Mouse (Mus musculus) urinary bladder, postnatal 4 days (tissue): Measurements from ENCODE around the gene Fdx1.

Experiments
- DNase-seq, 2 experiments: peaks; one replicate each; pipeline ENCODE4 v3.0.0; 2021 to 2022; ENCODE audit warnings: low spot score in 2 of 2

Gene Fdx1

DNA sequence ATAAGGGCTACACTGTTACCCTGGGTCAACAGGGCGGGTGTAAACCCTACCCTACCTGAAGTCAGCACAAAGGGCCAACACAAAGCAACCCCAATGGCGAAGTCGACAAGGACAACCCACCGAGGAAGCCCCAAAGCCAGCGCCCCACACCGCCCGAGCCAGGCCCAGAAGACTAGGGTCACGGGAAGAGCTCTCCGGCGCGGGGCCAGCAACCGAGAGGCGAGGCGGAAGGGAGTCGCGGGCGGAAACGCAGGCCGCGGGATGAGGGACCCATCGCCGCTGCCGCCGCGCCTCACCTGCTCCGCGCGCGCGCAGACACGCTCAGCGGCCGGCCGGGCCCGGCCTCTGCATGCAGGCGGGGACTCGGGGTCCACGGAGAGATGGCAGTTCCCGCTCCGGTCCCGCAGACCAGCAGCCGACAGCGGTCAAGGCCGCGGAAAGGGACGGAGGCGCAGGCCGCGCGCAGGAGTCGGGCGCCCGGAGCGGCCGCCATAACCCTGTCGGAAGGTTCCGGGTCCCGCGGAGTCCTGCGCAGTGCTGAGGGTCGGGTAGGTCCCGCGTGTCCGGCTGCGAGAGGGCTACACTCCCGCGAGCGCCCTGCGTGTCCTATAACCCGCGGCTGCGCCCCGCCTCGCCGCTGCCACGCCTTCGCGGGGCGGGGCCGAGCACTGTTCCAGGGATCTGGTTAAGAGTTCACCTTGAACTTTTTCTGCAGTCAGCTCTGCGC is at the start of gene Fdx1:
TSS of gene Fdx1 (minus strand) at position 582 of the 727 bp plus-strand sequence.
- peak; percentile 80 to 81 for DNase-seq

GRCm38 (mm10) chr9:52012781-52013436 is 49.6 kb upstream of the Fdx1 start:
- DNase-seq, result no peak

DNA sequence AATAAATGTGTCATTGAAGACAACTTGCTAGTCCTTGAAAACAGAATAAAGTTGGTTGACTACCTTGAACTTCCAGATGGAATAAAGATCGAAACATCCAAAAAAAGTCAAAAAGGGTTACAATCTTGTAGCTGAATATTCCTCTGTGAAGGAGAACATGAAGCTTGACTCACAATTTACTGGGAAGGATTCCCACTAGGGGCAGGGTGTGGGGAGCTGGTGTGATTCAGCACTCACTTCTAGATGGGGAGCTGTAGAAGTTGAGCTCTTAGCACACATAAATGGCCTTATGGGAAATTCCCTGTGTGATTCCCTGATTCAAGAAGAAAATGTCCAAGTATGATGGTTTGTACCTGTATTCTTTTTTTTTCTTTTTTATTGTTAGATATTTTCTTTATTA is 49.0 kb upstream of the Fdx1 start:
- DNase-seq, result no peak

DNA sequence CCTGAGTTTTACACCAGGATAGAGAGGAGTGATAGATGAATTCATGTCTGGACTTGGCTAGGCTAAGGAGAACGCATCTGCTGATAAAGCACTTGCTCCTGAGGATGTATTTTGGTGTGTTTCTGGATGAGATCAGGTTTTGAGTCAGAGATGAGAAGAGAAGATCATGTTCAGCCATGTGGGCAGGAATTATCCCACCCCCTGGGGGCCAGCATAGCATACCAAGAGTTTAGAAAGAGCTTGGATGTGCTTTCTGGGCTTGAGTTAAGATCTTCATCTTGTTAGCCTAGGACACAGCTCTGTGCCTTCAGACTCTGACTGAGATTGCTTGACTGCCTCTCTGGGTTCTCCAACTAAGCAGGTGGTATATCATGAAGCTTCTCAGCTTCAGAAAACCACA is 45.2 kb upstream of the Fdx1 start:
- no peak for DNase-seq

GRCm38 (mm10) chr9:52007341-52007740 is 44.0 kb upstream of the Fdx1 start:
- no peak for DNase-seq

DNA sequence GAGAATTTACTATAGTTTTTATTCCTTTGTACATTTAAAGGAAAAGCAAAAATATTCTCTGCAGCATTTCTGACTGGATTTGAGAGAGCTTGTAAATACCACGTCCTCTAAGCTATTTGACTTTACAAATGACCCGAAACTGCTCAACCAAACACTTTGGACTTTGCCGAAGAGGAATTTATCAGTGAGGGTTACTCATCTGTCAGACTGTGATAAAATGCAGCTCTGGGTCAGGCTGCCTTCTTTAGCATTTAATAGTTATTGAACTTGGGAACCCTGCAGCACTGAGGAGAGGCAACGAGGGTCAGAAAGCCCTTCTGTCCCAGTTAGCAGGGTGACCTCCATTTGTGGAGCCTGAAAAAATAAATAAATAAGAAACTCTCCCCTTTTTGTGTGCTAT is 40.1 kb upstream of the Fdx1 start:
- DNase-seq, result no peak

DNA sequence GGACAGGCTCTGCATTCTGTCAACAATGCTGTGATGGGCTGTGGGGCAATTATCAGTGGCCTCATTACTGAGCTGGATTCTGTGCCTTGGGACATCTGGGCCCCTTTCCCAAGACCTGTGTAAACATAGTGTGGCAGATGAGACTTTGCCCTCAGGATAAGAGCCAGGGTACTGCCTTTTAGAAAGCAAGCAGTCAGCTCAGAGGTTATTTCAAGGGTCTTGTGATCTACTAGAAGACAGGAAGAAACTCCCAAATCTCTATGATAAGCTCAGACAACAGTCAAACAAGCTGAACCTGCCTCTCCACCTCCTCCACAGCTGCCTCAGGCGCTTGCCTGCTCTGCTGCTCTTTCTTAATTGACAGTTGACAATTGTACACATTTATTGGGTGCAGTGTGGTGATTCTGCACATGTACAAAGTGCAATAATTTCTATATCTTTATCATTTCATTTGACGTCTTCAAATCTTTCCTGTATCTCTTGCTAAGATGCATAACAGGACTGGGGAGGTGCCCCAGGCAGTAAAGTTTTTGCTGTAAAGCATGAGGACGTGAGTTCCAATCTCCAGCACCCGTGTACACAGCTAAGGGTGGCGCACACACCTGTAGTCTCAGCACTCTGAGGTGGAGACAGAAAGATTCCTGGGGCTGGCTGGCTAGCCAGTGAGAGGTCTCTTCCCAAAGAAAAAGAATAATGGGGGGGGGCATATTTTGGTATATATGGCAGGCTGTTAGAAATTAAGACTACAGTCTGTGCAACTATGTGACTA is 32.2 kb upstream of the Fdx1 start:
- no peak for DNase-seq

DNA sequence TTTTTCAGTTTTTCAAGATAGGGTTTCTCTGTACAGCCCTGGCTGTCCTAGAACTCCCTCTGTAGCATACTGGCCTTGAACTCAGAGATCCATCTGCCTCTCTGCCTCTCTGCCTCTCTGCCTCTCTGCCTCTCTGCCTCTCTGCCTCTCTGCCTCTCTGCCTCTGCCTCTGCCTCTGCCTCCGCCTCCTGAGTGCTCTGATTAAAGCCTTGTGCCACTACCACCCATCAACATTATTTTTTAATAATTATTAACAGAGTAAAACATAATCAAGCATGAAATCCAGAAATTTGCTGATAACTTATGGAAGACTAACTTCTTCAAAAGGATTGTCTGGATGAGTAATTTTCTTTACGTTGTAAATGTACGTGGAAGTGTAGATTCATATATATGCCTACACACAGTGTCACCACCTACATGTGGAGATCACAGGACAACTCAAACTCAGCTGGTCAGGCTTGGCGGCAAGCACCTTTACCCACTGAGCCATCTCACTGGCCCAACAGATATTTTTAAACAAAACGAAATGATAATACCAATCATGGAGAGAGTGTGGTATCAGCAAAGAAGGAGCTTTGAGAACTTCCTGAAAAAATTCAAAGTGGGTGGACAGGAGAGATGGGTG is 31.4 kb upstream of the Fdx1 start:
- DNase-seq, result no peak

DNA sequence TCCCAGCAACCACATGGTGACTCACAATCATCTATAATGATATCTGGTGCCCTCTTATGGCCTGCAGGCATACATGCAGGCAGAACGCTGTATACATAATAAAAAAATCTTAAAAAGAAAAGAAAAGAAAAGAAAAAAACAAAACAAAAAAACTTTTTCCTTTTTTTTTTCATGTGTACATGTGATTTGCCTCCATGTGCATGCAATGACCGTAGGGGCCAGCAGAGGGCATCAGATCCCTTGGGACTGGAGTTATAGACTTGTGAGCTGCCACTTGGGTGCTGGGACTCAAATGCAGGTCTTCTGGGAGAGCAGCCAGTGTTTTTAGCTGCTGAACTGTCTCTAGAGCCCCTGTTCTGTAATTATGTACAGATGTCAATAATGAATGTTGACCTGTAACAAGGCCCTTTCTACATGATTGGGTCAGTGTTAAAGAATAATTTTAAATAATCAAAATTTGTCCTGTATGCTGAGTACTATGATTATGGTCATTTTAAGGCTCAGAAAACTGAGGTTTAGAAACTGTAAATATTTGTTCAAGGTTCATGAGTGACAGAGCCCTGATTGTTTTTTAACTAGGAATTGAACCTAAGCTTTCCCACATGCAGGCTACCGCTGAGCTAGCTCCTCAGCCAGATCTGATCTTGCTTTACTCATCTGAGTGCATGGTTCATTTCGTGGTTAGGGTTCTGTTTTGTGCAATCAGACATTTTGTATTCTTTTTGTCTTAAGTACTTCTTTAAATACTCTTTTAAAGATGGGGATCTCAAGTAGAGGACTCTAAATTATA is 30.3 kb upstream of the Fdx1 start:
- no peak for DNase-seq

DNA sequence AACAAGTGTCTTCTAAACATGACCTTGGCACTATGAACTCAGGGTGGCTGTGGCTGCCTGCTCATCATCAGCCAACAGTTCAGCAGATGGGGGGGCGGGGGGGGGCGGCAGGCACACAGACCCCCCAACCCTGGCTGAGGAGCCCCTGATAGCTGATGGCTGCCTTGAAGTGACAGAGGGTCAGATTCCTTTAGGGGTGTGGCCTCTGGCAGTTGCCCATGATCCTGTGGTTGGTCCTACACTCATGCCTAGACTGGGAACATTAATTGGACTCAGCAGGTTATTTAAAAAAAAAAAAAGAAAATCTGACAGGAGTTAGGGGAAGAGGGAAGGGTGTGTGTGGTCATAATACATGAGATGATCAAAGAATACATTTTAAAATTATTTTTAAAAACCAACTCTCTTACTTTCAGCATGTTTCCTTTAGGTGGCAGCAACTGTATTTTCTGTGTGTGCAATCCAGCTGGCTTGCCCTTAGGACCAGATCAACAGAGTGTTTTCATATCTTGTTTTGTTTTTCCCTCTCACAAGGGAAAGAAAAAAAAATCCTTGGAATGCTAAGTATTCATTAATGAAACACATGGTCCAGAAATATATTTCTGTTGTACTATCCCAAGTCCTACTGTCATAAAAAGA is 28.0 kb upstream of the Fdx1 start:
- DNase-seq, result no peak

DNA sequence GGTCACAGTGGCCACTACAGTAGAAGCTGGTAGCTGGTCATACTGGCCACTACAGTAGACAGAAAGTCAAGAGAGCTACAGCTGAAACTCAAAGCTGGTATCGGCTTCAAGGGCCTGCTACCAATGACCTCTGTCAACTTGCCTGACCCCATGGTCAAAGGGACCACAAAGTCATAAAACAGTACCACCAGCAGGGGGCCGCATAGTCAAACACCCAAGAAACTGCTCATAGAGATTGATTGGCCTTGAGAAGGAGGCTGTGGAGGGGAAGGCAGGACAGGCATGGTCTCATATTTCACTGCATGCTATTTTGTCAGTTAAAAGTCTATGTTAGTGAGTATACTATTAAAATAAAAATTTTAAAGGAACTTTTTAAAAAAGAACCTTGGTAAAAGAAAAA is 27.5 kb upstream of the Fdx1 start:
- peak; percentile 26 to 62 for DNase-seq

DNA sequence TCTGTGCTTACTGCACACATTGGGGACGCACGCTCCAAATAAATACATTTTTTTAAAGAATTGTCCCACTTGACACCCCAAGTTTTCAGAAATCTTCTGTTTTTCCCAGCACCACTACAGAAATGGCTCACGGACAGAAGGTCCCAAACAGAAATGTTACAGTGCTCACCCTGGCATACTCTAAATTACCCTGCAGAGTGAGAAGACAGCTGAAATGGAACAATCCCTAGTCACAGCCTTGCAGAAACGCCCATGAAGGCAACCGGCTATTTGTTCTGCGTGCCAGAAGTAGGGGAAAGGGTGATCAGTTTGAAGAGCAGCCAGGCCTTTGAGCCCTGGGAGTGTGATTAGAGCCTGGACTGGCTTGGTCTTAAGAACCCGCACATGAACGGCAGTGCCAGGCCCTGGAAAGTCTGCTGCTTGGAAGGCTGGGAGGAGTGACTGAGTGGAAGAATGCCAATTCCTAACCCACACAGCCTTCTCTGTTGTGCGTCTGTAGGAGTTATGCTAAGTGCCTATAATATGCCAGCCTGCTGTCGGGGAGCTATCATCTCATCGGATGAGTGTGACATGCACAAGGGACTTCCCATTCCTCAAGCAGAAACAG is 22.2 kb upstream of the Fdx1 start:
- no peak for DNase-seq

- no peak for DNase-seq
These were observed 17.8 kb upstream of the Fdx1 start for GRCm38 (mm10) chr9:51981131-51981530.

- DNase-seq, result no peak
These were observed 15.9 kb upstream of the Fdx1 start for GRCm38 (mm10) chr9:51979301-51979700.

DNA sequence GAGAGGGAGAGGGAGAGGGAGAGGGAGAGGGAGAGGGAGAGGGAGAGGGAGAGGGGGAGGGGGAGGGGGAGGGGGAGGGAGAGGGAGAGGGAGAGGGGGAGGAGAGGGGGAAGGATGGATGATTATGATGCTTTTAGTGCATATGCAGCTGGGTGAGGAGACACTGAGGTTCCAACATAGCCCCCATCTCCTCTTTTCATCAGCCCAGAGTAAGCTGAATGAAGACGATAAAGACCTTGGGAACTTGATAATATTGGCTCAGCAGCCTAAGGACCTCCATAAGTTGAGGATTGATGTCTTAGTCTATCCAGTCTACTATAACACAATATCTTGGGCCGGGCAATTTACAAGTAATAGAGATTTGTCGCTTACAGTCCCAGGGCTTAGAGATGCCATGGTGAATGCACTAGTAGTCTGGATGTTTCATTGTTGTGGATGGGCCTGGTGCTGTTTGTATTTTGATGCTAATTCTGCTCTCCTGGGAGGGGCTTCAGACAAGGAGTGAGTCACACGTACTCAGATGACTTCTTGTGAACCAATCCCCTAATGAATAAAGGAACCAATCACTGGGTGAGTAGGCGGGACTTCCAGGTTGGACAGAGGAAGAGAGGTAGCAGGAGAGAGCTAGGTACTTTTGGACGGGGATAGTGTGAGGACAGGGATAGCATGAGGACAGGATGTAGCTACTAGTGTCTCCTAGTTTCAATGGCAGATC is 15.3 kb upstream of the Fdx1 start:
- DNase-seq, result no peak

DNA sequence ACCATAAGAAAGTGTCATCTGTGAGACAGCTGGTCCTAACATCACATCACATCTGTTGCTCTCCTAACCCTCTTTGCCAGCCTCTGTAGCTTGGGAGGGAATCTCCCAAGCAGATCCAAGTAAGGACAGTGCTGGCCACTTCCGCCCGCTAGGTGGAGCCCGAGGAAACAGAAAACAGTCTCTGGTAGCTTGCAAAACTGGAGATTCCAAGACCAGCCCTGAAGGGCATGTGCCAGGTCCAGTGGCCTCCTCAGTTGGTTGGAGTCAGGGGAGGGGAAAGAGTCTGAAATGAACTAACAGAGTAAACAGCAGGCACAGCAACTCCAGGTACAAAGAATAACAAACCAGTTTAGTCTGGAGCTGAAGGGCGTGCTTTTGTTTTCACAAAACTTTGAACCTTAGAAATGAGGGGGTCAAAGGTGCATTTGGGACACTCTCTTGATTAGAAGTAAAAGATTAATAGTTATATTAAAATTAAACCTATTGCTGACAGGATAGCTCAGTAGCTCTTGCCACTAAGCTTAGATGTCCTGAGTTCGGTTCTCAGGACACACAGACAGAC is 14.2 kb upstream of the Fdx1 start:
- DNase-seq, result peak; percentile 70 to 78

GRCm38 (mm10) chr9:51974871-51975270 is 11.5 kb upstream of the Fdx1 start:
- DNase-seq, result no peak

- no peak for DNase-seq
These were observed 10.5 kb upstream of the Fdx1 start for GRCm38 (mm10) chr9:51973846-51974245.

GRCm38 (mm10) chr9:51966373-51966772 is 3.0 kb upstream of the Fdx1 start:
- no peak for DNase-seq

DNA sequence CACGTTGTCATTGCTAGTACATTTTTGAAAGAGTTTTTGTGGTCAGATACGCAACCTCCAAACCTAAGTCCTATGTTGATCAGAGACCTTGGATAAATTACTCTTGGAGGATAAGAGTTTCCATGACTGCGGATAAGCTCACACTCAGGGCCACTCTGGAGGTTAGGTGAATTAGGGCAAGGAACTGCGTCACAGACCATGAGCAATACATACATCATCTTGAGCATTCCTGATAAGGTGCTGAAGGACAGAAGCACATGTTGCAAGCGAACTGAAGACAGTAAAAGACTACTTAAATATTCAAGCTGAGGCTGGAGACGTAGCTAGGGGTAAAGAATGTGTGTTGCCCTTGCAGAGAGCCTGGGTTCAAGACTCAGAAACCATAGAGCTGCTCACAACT is 754 bp upstream of the Fdx1 start:
- no peak for DNase-seq
